Mouse (Mus musculus): ENCODE measurements around the gene Stxbp6.

- TF ChIP-seq TAL1 (IDR thresholded peaks at IDR 0.05; ENCODE audit: low read length), result no peak
- TF ChIP-seq GATA1 (IDR thresholded peaks at IDR 0.05; ENCODE audit: low read length), result no peak
Observed at GRCm38 (mm10) chr12:44872697-44873096, 201.8 kb downstream of the Stxbp6 start.

All from erythroblast, embryonic 14.5 days (primary cell).